Mouse (Mus musculus): ENCODE data around the gene Rho. TPM values are rescaled to one million over a fixed set of nuclear protein-coding genes. Genes with fewer than 3 reads are reported as not detected.

Rho gene
- total and polyA plus RNA-seq, 2 experiments from 2014 or later, result 0.08 to 0.37 TPM

- 79% methylated on average over 5 of the region's 5 CpGs for WGBS
- ATAC-seq, result no peak
- Histone ChIP-seq H3K4me3 (ENCODE audit: low read length) (no peak overlapping the region), H3K4me1 (ENCODE audit: insufficient read depth, low read length) (peaks cover 19% of the 10 kb centered on the region), H3K36me3 (ENCODE audit: insufficient read depth, low read length) (no peaks in the 10 kb centered on the region), H3K9me3 (ENCODE audit: low read length) (no peaks in the 10 kb centered on the region), H3K27me3 (ENCODE audit: insufficient read depth, low read length) (peaks cover 6% of the 10 kb centered on the region; the same call in 1 of the 2 replicates), H3K9ac (replicated peaks; ENCODE audit: low read length) (no peak overlapping the region), H3K4me2 (ENCODE audit: low read depth, low read length) (no peak overlapping the region), H3K27ac (no peak overlapping the region)
- no peak for TF ChIP-seq CTCF (IDR thresholded peaks at IDR 0.05; ENCODE audit: low read depth)
- DNase-seq (ENCODE audit: low spot score), result no peak
Observed at GRCm38 (mm10) chr6:115989032-115989431, 57.5 kb downstream of the Rho start.

GRCm38 (mm10) chr6:115989607-115990006 lies 58.1 kb downstream of the Rho start:
- DNase-seq (ENCODE audit: low spot score) (no peak), ATAC-seq (no peak)
- TF ChIP-seq CTCF (IDR thresholded peaks at IDR 0.05; ENCODE audit: low read depth), result no peak
- Histone ChIP-seq H3K4me3 (ENCODE audit: low read length) (no peak overlapping the region), H3K4me1 (ENCODE audit: insufficient read depth, low read length) (peaks cover 19% of the 10 kb centered on the region), H3K27me3 (ENCODE audit: insufficient read depth, low read length) (peaks cover 6% of the 10 kb centered on the region; the same call in 1 of the 2 replicates), H3K27ac (no peak overlapping the region), H3K9me3 (ENCODE audit: low read length) (no peaks in the 10 kb centered on the region), H3K4me2 (ENCODE audit: low read depth, low read length) (no peak overlapping the region), H3K36me3 (ENCODE audit: insufficient read depth, low read length) (no peaks in the 10 kb centered on the region), H3K9ac (replicated peaks; ENCODE audit: low read length) (no peak overlapping the region)
- WGBS, result 59% methylated on average over 4 of the region's 4 CpGs

Other genes with a start within 250 kb of the Rho start
- 0.68 and 2.5 TPM in 2 replicates for gene Tmem40, start 169.3 kb upstream of the Rho start, total RNA-seq (2014; rRNA removed)
- 2.5 and 2.9 TPM in 2 replicates for gene Tmem40, start 169.3 kb upstream of the Rho start, polyA plus RNA-seq (2015; fragmentation: Nextera tagmentation; extraction: Ambion mirVana)
- 10.5 and 12.5 TPM in 2 replicates for gene Cand2, start 157.2 kb upstream of the Rho start, total RNA-seq (2014; rRNA removed)
- gene Cand2, start 157.2 kb upstream of the Rho start, polyA plus RNA-seq (2015; fragmentation: Nextera tagmentation; extraction: Ambion mirVana), result 4.5 and 5.5 TPM in 2 replicates
- gene Rpl32, start 123.0 kb upstream of the Rho start, total RNA-seq (2014; rRNA removed), result 790 and 802 TPM in 2 replicates
- gene Rpl32, start 123.0 kb upstream of the Rho start, polyA plus RNA-seq (2015; fragmentation: Nextera tagmentation; extraction: Ambion mirVana), result 1,119 and 1,169 TPM in 2 replicates
- 1.8 and 2.4 TPM in 2 replicates for gene Efcab12, start 93.3 kb upstream of the Rho start, total RNA-seq (2014; rRNA removed)
- gene Efcab12, start 93.3 kb upstream of the Rho start, polyA plus RNA-seq (2015; fragmentation: Nextera tagmentation; extraction: Ambion mirVana), result 1.6 and 2.0 TPM in 2 replicates
- gene Mbd4, start 78.4 kb upstream of the Rho start, total RNA-seq (2014; rRNA removed), result 2.9 and 3.8 TPM in 2 replicates
- gene Mbd4, start 78.4 kb upstream of the Rho start, polyA plus RNA-seq (2015; fragmentation: Nextera tagmentation; extraction: Ambion mirVana), result 5.6 and 6.5 TPM in 2 replicates
- 29.3 and 29.4 TPM in 2 replicates for gene Ift122, start 78.3 kb upstream of the Rho start, total RNA-seq (2014; rRNA removed)
- gene Ift122, start 78.3 kb upstream of the Rho start, polyA plus RNA-seq (2015; fragmentation: Nextera tagmentation; extraction: Ambion mirVana), result 19.2 and 19.7 TPM in 2 replicates
- 1.0 TPM in 1 of 2 replicates, not detected in the other for gene H1foo, start 13.2 kb downstream of the Rho start, total RNA-seq (2014; rRNA removed)
- gene H1foo, start 13.2 kb downstream of the Rho start, polyA plus RNA-seq (2015; fragmentation: Nextera tagmentation; extraction: Ambion mirVana), result not detected in 2 replicates
- gene Plxnd1, start 63.3 kb downstream of the Rho start, total RNA-seq (2014; rRNA removed), result 31.2 and 36.1 TPM in 2 replicates
- 6.1 and 8.2 TPM in 2 replicates for gene Plxnd1, start 63.3 kb downstream of the Rho start, polyA plus RNA-seq (2015; fragmentation: Nextera tagmentation; extraction: Ambion mirVana)

All from hindbrain, postnatal 0 days (tissue).